Mouse (Mus musculus): ENCODE measurements around the gene Lta.

Lta gene

GRCm38 (mm10) chr17:35185639-35186611 is 19.2 kb downstream of the Lta start:
- peak; percentile 81 to 87 for DNase-seq (ENCODE audit: low spot score in 2 of 2)

GRCm38 (mm10) chr17:35180093-35180492 is 25.1 kb downstream of the Lta start:
- DNase-seq (ENCODE audit: low spot score in 2 of 2), result no peak

- peak; percentile 75 to 90 for DNase-seq (ENCODE audit: low spot score in 2 of 2)
Measured at GRCm38 (mm10) chr17:35178528-35178927, 26.6 kb downstream of the Lta start.

GRCm38 (mm10) chr17:35175968-35176367 is 29.2 kb downstream of the Lta start, which contains the start of gene Aif1:
Gene Aif1, minus strand, starts transcription at chr17:35176068.
- no peak for DNase-seq (ENCODE audit: low spot score in 2 of 2)

GRCm38 (mm10) chr17:35175382-35175781 is 29.8 kb downstream of the Lta start:
- DNase-seq (ENCODE audit: low spot score in 2 of 2), result no peak

GRCm38 (mm10) chr17:35174201-35174977 is 30.8 kb downstream of the Lta start:
- no peak for DNase-seq (ENCODE audit: low spot score in 2 of 2)

- peak in 1 of 2 experiments; percentile 34 for DNase-seq (ENCODE audit: low spot score in 2 of 2)
Measured at GRCm38 (mm10) chr17:35173329-35173728, 31.8 kb downstream of the Lta start.

GRCm38 (mm10) chr17:35172445-35173234 is 32.5 kb downstream of the Lta start:
- no peak for DNase-seq (ENCODE audit: low spot score in 2 of 2)

GRCm38 (mm10) chr17:35168541-35169207 is 36.5 kb downstream of the Lta start:
- DNase-seq (ENCODE audit: low spot score in 2 of 2), result no peak

GRCm38 (mm10) chr17:35167794-35168193 is 37.4 kb downstream of the Lta start:
- DNase-seq (ENCODE audit: low spot score in 2 of 2), result no peak

- DNase-seq (ENCODE audit: low spot score in 2 of 2), result peak; percentile 71 to 83
Measured at GRCm38 (mm10) chr17:35166352-35167035, 38.7 kb downstream of the Lta start.

- no peak for DNase-seq (ENCODE audit: low spot score in 2 of 2)
Measured at GRCm38 (mm10) chr17:35165451-35166155, 39.5 kb downstream of the Lta start.

- DNase-seq (ENCODE audit: low spot score in 2 of 2), result peak; percentile 95 to 97
Measured at GRCm38 (mm10) chr17:35164568-35165450, 40.3 kb downstream of the Lta start, which contains the start of gene Prrc2a. Gene Prrc2a, minus strand, starts transcription at chr17:35164897.

GRCm38 (mm10) chr17:35164218-35164567 is 41.0 kb downstream of the Lta start:
- peak in 1 of 2 experiments; percentile 76 for DNase-seq (ENCODE audit: low spot score in 2 of 2)

GRCm38 (mm10) chr17:35163326-35164081 is 41.6 kb downstream of the Lta start:
- no peak for DNase-seq (ENCODE audit: low spot score in 2 of 2)

GRCm38 (mm10) chr17:35162730-35163129 is 42.4 kb downstream of the Lta start:
- DNase-seq (ENCODE audit: low spot score in 2 of 2), result no peak

GRCm38 (mm10) chr17:35162121-35162520 is 43.0 kb downstream of the Lta start:
- DNase-seq (ENCODE audit: low spot score in 2 of 2), result no peak

GRCm38 (mm10) chr17:35161421-35161820 is 43.7 kb downstream of the Lta start:
- DNase-seq (ENCODE audit: low spot score in 2 of 2), result no peak

Measured in spleen, postnatal 4 days (tissue).